Mouse (Mus musculus): ENCODE measurements around the gene Il31. TPM values are rescaled to one million over a fixed set of nuclear protein-coding genes. Genes with fewer than 3 reads are reported as not detected.

Gene Il31
- not detected in 2 replicates for total RNA-seq (2012; rRNA removed)

GRCm38 (mm10) chr5:123489112-123489785 lies at the start of gene Il31, which contains the start of gene Lrrc43:
TSS of gene Il31 (minus strand) at chr5:123489489.
TSS of gene Lrrc43 (plus strand) at chr5:123489305.
- TF ChIP-seq ZC3H11A (IDR thresholded peaks at IDR 0.05; ENCODE audit: borderline replicate concordance, low read depth, low read length) (no peak), ZNF384 (IDR thresholded peaks at IDR 0.05; ENCODE audit: low read depth, low read length) (no peak), CHD2 (IDR thresholded peaks at IDR 0.05; ENCODE audit: low read depth, low read length) (no peak), HCFC1 (IDR thresholded peaks at IDR 0.05; ENCODE audit: borderline replicate concordance, insufficient read depth, low read length) (no peak), MAFK (IDR thresholded peaks at IDR 0.05; ENCODE audit: insufficient read depth, low read depth, low read length) (no peak)
- Histone ChIP-seq H3K4me1 (ENCODE audit: control insufficient read depth in 2 of 2, insufficient read depth in 2 of 2, low read length in 2 of 2, poor library complexity in 1 of 2) (peaks cover 2 to 6% of the 10 kb centered on the region in 2 experiments; a peak in 1 of 4 replicates), H3K36me3 (ENCODE audit: control insufficient read depth, insufficient read depth, low read length, poor library complexity, severe bottlenecking) (no peaks in the 10 kb centered on the region), H3K9me3 (ENCODE audit: control insufficient read depth, insufficient read depth, low read depth, low read length) (no peaks in the 10 kb centered on the region), H3K9ac (ENCODE audit: insufficient read depth, low read depth, low read length, poor library complexity, severe bottlenecking) (no peak within 1 kb of the TSS), H3K27ac (ENCODE audit: insufficient read depth, low read depth, low read length, poor library complexity, severe bottlenecking) (no peak within 1 kb of the TSS), H3K4me3 (ENCODE audit: insufficient read depth in 1 of 2, low read depth in 1 of 2, low read length in 2 of 2, poor library complexity in 1 of 2, severe bottlenecking in 1 of 2) (no peak within 1 kb of the TSS)
- in situ Hi-C loops (cut with MboI; ENCODE audit: low sequenced_read_pairs in 2 of 2, unreplicated experiment in 2 of 2), result no loop called here
- no peak for DNase-seq (ENCODE audit: low read depth, low spot score)

GRCm38 (mm10) chr5:123533801-123534200 lies 44.5 kb upstream of the Il31 start:
- no peak for TF ChIP-seq ZC3H11A (IDR thresholded peaks at IDR 0.05; ENCODE audit: borderline replicate concordance, low read depth, low read length)
- no peak for TF ChIP-seq CHD2 (IDR thresholded peaks at IDR 0.05; ENCODE audit: low read depth, low read length)
- no peak for TF ChIP-seq ZNF384 (IDR thresholded peaks at IDR 0.05; ENCODE audit: low read depth, low read length)
- TF ChIP-seq MAFK (IDR thresholded peaks at IDR 0.05; ENCODE audit: insufficient read depth, low read depth, low read length), result no peak
- TF ChIP-seq HCFC1 (IDR thresholded peaks at IDR 0.05; ENCODE audit: borderline replicate concordance, insufficient read depth, low read length), result no peak
- in situ Hi-C loops (cut with MboI; ENCODE audit: low sequenced_read_pairs in 2 of 2, unreplicated experiment in 2 of 2), result no loop called here
- Histone ChIP-seq H3K36me3 (ENCODE audit: control insufficient read depth, insufficient read depth, low read length, poor library complexity, severe bottlenecking) (peaks cover 28% of the 10 kb centered on the region), H3K27ac (ENCODE audit: insufficient read depth, low read depth, low read length, poor library complexity, severe bottlenecking) (no peak overlapping the region), H3K4me1 (ENCODE audit: control insufficient read depth in 2 of 2, insufficient read depth in 2 of 2, low read length in 2 of 2, poor library complexity in 1 of 2) (no peaks in the 10 kb centered on the region), H3K9ac (ENCODE audit: insufficient read depth, low read depth, low read length, poor library complexity, severe bottlenecking) (no peak overlapping the region), H3K4me3 (ENCODE audit: insufficient read depth in 1 of 2, low read depth in 1 of 2, low read length in 2 of 2, poor library complexity in 1 of 2, severe bottlenecking in 1 of 2) (no peak overlapping the region), H3K9me3 (ENCODE audit: control insufficient read depth, insufficient read depth, low read depth, low read length) (no peaks in the 10 kb centered on the region)
- DNase-seq (ENCODE audit: low read depth, low spot score), result no peak

- in situ Hi-C loops (cut with MboI; ENCODE audit: low sequenced_read_pairs in 2 of 2, unreplicated experiment in 2 of 2), result no loop called here
- Histone ChIP-seq H3K9ac (ENCODE audit: insufficient read depth, low read depth, low read length, poor library complexity, severe bottlenecking) (no peak overlapping the region), H3K36me3 (ENCODE audit: control insufficient read depth, insufficient read depth, low read length, poor library complexity, severe bottlenecking) (peaks cover 25% of the 10 kb centered on the region), H3K4me3 (ENCODE audit: insufficient read depth in 1 of 2, low read depth in 1 of 2, low read length in 2 of 2, poor library complexity in 1 of 2, severe bottlenecking in 1 of 2) (no peak overlapping the region), H3K27ac (ENCODE audit: insufficient read depth, low read depth, low read length, poor library complexity, severe bottlenecking) (no peak overlapping the region), H3K4me1 (ENCODE audit: control insufficient read depth in 2 of 2, insufficient read depth in 2 of 2, low read length in 2 of 2, poor library complexity in 1 of 2) (no peaks in the 10 kb centered on the region), H3K9me3 (ENCODE audit: control insufficient read depth, insufficient read depth, low read depth, low read length) (no peaks in the 10 kb centered on the region)
- no peak for DNase-seq (ENCODE audit: low read depth, low spot score)
- no peak for TF ChIP-seq HCFC1 (IDR thresholded peaks at IDR 0.05; ENCODE audit: borderline replicate concordance, insufficient read depth, low read length)
- no peak for TF ChIP-seq CHD2 (IDR thresholded peaks at IDR 0.05; ENCODE audit: low read depth, low read length)
Measured at GRCm38 (mm10) chr5:123530056-123530455, 40.8 kb upstream of the Il31 start.

- no peak overlapping the region for H3K4me3 ChIP-seq (ENCODE audit: insufficient read depth in 1 of 2, low read depth in 1 of 2, low read length in 2 of 2, poor library complexity in 1 of 2, severe bottlenecking in 1 of 2)
- DNase-seq (ENCODE audit: low read depth, low spot score), result no peak
- H3K27ac ChIP-seq (ENCODE audit: insufficient read depth, low read depth, low read length, poor library complexity, severe bottlenecking), result no peak overlapping the region
- H3K9me3 ChIP-seq (ENCODE audit: control insufficient read depth, insufficient read depth, low read depth, low read length), result no peaks in the 10 kb centered on the region
- H3K36me3 ChIP-seq (ENCODE audit: control insufficient read depth, insufficient read depth, low read length, poor library complexity, severe bottlenecking), result peaks cover 23% of the 10 kb centered on the region
- H3K9ac ChIP-seq (ENCODE audit: insufficient read depth, low read depth, low read length, poor library complexity, severe bottlenecking), result no peak overlapping the region
- H3K4me1 ChIP-seq (ENCODE audit: control insufficient read depth in 2 of 2, insufficient read depth in 2 of 2, low read length in 2 of 2, poor library complexity in 1 of 2), result peaks cover 0 to 2% of the 10 kb centered on the region in 2 experiments; a peak in 1 of 4 replicates
- TF ChIP-seq HCFC1 (IDR thresholded peaks at IDR 0.05; ENCODE audit: borderline replicate concordance, insufficient read depth, low read length), result no peak
- in situ Hi-C loops (cut with MboI; ENCODE audit: low sequenced_read_pairs in 2 of 2, unreplicated experiment in 2 of 2), result loop anchor here in 1 of 2 experiments (5.0 kb wide), 1 partner anchor 39 kb away; no protein-coding TSS in a partner anchor
Measured at GRCm38 (mm10) chr5:123528641-123529040, 39.4 kb upstream of the Il31 start.
